Mouse (Mus musculus) lung, postnatal 0 days (tissue): Measurements from ENCODE around the gene Olfr545. TPM values are rescaled to one million over a fixed set of nuclear protein-coding genes. Genes with fewer than 3 reads are reported as not detected.

Source experiments
- ATAC-seq: fragments of 200-750 bp; cut with Nextera tagmentation; 2 replicates; pipeline ENCODE4 v1.8.0; 2017; ENCODE audit warnings: moderate library complexity
- DNase-seq: peaks from one replicate; pipeline ENCODE4 v3.0.0-alpha.2; 2016; ENCODE audit warnings: low spot score
- H3K27ac ChIP-seq: fragments of 300-500 bp; sonication (generic); 2 replicates; pipeline ENCODE4 v1.5.1; 2014; ENCODE audit warnings: antibody characterized with exemption, mild to moderate bottlenecking, low read length, mixed read lengths
- H3K27me3 ChIP-seq: fragments of 300-500 bp; sonication (generic); replicated peaks from 2 replicates; pipeline ENCODE4 v1.6.1; 2014; ENCODE audit warnings: low read length, mixed read lengths; ENCODE audit not compliant: insufficient read depth
- H3K36me3 ChIP-seq: fragments of 300-500 bp; sonication (generic); 2 replicates; pipeline ENCODE4 v1.6.1; 2014; ENCODE audit warnings: low read length, mixed read lengths; ENCODE audit not compliant: insufficient read depth
- H3K4me1 ChIP-seq: fragments of 300-500 bp; sonication (generic); 2 replicates; pipeline ENCODE4 v1.6.1; 2014; ENCODE audit warnings: antibody characterized with exemption, low read depth, low read length, mixed read lengths; ENCODE audit not compliant: insufficient read depth
- H3K4me2 ChIP-seq: fragments of 300-500 bp; sonication (generic); replicated peaks from 2 replicates; pipeline ENCODE4 v1.6.1; 2014; ENCODE audit warnings: low read depth, mild to moderate bottlenecking, low read length, moderate library complexity, mixed read lengths
- H3K4me3 ChIP-seq: fragments of 300-500 bp; sonication (generic); 2 replicates; pipeline ENCODE4 v1.5.1; 2014; ENCODE audit warnings: low read depth, low read length
- H3K9ac ChIP-seq: fragments of 300-500 bp; sonication (generic); replicated peaks from 2 replicates; pipeline ENCODE4 v1.6.1; 2014; ENCODE audit warnings: low read depth, mild to moderate bottlenecking
- H3K9me3 ChIP-seq: fragments of 300-500 bp; sonication (generic); 2 replicates; pipeline ENCODE4 v1.6.1; 2016; ENCODE audit warnings: low read length, mixed read lengths
- CTCF ChIP-seq: IDR thresholded peaks from 2 replicates; pipeline ENCODE4 v1.5.1; 2016; ENCODE audit warnings: antibody characterized with exemption, mild to moderate bottlenecking
- EP300 ChIP-seq: IDR thresholded peaks from 2 replicates; pipeline ENCODE4 v1.6.1; 2016; ENCODE audit warnings: antibody characterized with exemption, mild to moderate bottlenecking, control low read depth
- WGBS: fragments of 180-500 bp; shearing (Covaris S2); extraction: QIAGEN DNeasy Blood & Tissue Kit; methylation state at CpG from one replicate; pipeline ENCODE4 v1.1.7; 2014; 5-methylcytosine and 5-hydroxymethylcytosine counted together
- polyA plus RNA-seq: library from polyadenylated mRNA; unstranded; fragments of >200 nt; fragmentation: Nextera tagmentation; extraction: Ambion mirVana; gene quantifications from 2 replicates; pipeline ENCODE4 v1.2.1, GENCODE M21; 2015

Gene Olfr545
- polyA plus RNA-seq, 1 experiment from 2014 or later = not detected

- H3K36me3 ChIP-seq = no peaks in the 10 kb centered on the region
- H3K4me2 ChIP-seq = no peak overlapping the region
- no peak overlapping the region for H3K27ac ChIP-seq
- TF ChIP-seq EP300 = peak; percentile 65; the same call in 1 of the 2 replicates
- TF ChIP-seq CTCF = no peak
- ATAC-seq (peak; percentile 70), DNase-seq (peak; percentile 43)
- no peaks in the 10 kb centered on the region for H3K9me3 ChIP-seq
- peaks cover 11% of the 10 kb centered on the region for H3K4me1 ChIP-seq
- no peaks in the 10 kb centered on the region for H3K27me3 ChIP-seq
- no peak overlapping the region for H3K9ac ChIP-seq
- H3K4me3 ChIP-seq = no peak overlapping the region
- WGBS = 43% methylated on average over 2 of the region's 2 CpGs
Observed at GRCm38 (mm10) chr7:102483665-102484064, 15.7 kb downstream of the Olfr545 start.

GRCm38 (mm10) chr7:102481579-102481978, 17.8 kb downstream of the Olfr545 start, which contains the start of gene Olfr543:
Gene Olfr543 (minus strand): TSS chr7:102481679.
- no peaks in the 10 kb centered on the region for H3K9me3 ChIP-seq
- no peaks in the 10 kb centered on the region for H3K27me3 ChIP-seq
- WGBS = 82% methylated on average over 4 of the region's 4 CpGs
- no peak for TF ChIP-seq CTCF
- no peak for TF ChIP-seq EP300
- ATAC-seq (no peak), DNase-seq (no peak)
- H3K4me1 ChIP-seq = peaks cover 11% of the 10 kb centered on the region
- no peak within 1 kb of the TSS for H3K9ac ChIP-seq
- H3K36me3 ChIP-seq = no peaks in the 10 kb centered on the region
- H3K4me3 ChIP-seq = no peak within 1 kb of the TSS
- no peak within 1 kb of the TSS for H3K27ac ChIP-seq
- no peak within 1 kb of the TSS for H3K4me2 ChIP-seq

GRCm38 (mm10) chr7:102480821-102481220, 18.6 kb downstream of the Olfr545 start:
- DNase-seq = peak; percentile 15
- H3K4me1 ChIP-seq = peaks cover 11% of the 10 kb centered on the region
- no peaks in the 10 kb centered on the region for H3K9me3 ChIP-seq
- H3K4me2 ChIP-seq = no peak overlapping the region
- ATAC-seq = peak; percentile 20; the same call in 1 of the 2 replicates
- no peak overlapping the region for H3K27ac ChIP-seq
- TF ChIP-seq CTCF = no peak
- TF ChIP-seq EP300 = no peak
- no peaks in the 10 kb centered on the region for H3K27me3 ChIP-seq
- WGBS = 22% methylated on average over 4 of the region's 4 CpGs
- no peak overlapping the region for H3K9ac ChIP-seq
- no peaks in the 10 kb centered on the region for H3K36me3 ChIP-seq
- no peak overlapping the region for H3K4me3 ChIP-seq

- Histone ChIP-seq H3K27ac (no peak overlapping the region), H3K4me1 (peaks cover 11% of the 10 kb centered on the region), H3K9me3 (no peaks in the 10 kb centered on the region), H3K36me3 (no peaks in the 10 kb centered on the region), H3K4me3 (no peak overlapping the region), H3K27me3 (no peaks in the 10 kb centered on the region), H3K9ac (no peak overlapping the region), H3K4me2 (no peak overlapping the region)
- peak; percentile 23 for DNase-seq
- ATAC-seq = peak; percentile 16; the same call in 1 of the 2 replicates
- WGBS = 33% methylated on average over 5 of the region's 5 CpGs
- no peak for TF ChIP-seq CTCF
- no peak for TF ChIP-seq EP300
Observed at GRCm38 (mm10) chr7:102479368-102480078, 19.9 kb downstream of the Olfr545 start.

DNA sequence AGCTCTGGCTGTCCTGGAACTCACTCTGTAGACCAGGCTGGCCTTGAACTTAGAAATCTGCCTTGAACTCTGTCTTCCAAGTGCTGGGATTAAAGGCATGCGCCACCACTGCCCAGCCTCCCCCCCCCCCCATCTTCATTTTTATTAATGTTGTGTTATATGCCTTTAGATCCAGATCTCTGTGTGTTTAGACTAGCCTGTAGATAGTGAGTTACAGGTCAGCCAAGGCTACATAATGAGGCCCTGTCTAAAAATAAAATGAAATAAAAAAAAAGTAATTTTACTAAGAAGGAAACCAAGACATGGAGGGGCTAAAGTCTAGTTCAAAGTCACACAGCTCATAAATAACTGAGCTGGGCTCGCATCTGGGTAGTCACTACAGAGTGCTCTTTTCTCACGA, 20.4 kb downstream of the Olfr545 start:
- no peaks in the 10 kb centered on the region for H3K9me3 ChIP-seq
- no peak for TF ChIP-seq EP300
- no peak for TF ChIP-seq CTCF
- H3K4me3 ChIP-seq = no peak overlapping the region
- H3K27me3 ChIP-seq = no peaks in the 10 kb centered on the region
- 53% methylated on average over 3 of the region's 3 CpGs for WGBS
- ATAC-seq (no peak), DNase-seq (no peak)
- no peak overlapping the region for H3K27ac ChIP-seq
- H3K9ac ChIP-seq = no peak overlapping the region
- H3K36me3 ChIP-seq = no peaks in the 10 kb centered on the region
- H3K4me2 ChIP-seq = no peak overlapping the region
- peaks cover 11% of the 10 kb centered on the region for H3K4me1 ChIP-seq

- no peak overlapping the region for H3K27ac ChIP-seq
- DNase-seq (no peak), ATAC-seq (no peak)
- 80% methylated on average over 4 of the region's 4 CpGs for WGBS
- H3K36me3 ChIP-seq = no peaks in the 10 kb centered on the region
- TF ChIP-seq CTCF = no peak
- TF ChIP-seq EP300 = no peak
- no peak overlapping the region for H3K4me3 ChIP-seq
- H3K9me3 ChIP-seq = no peaks in the 10 kb centered on the region
- no peak overlapping the region for H3K9ac ChIP-seq
- H3K4me2 ChIP-seq = no peak overlapping the region
- H3K27me3 ChIP-seq = no peaks in the 10 kb centered on the region
- peaks cover 11% of the 10 kb centered on the region for H3K4me1 ChIP-seq
Observed at GRCm38 (mm10) chr7:102478425-102478824, 20.9 kb downstream of the Olfr545 start.
